Mouse (Mus musculus) testis, adult 2 months (tissue): ENCODE measurements at regions not wholly inside any gene's neighbourhood (a gene's known extent, or its start where the extent isn't known, plus 50 kb on each side); places are given as distances from the start of the nearest gene placed in this dataset.
A peak's percentile ranks its signal among the peaks of the same experiment; 100 is the strongest.

Experiments
- H3K27ac ChIP-seq: fragments of 200-500 bp; 2 replicates; pipeline ENCODE4 v1.5.1; 2012; ENCODE audit warnings: low read depth, low read length; ENCODE audit not compliant: control insufficient read depth, insufficient read depth
- H3K27me3 ChIP-seq: fragments of 200-500 bp; 2 replicates; pipeline ENCODE4 v1.6.1; 2012; ENCODE audit warnings: mild to moderate bottlenecking, low read length, moderate library complexity; ENCODE audit not compliant: control insufficient read depth, insufficient read depth
- H3K36me3 ChIP-seq: fragments of 200-500 bp; 2 replicates; pipeline ENCODE4 v1.6.1; 2012; ENCODE audit warnings: mild to moderate bottlenecking, low read length; ENCODE audit not compliant: control insufficient read depth, insufficient read depth
- H3K4me1 ChIP-seq: fragments of 200-500 bp; 2 replicates; pipeline ENCODE4 v1.6.1; 2012; ENCODE audit warnings: low read length; ENCODE audit not compliant: control insufficient read depth, insufficient read depth
- H3K4me3 ChIP-seq: fragments of 200-500 bp; 2 replicates; pipeline ENCODE4 v1.5.1; 2012; ENCODE audit warnings: low read depth, mild to moderate bottlenecking, low read length, moderate library complexity, mixed read lengths; ENCODE audit not compliant: control insufficient read depth
- CTCF ChIP-seq: fragments of 200-500 bp; IDR thresholded peaks from 2 replicates; pipeline ENCODE4 v1.5.1; 2012; ENCODE audit warnings: low read depth, mild to moderate bottlenecking, inconsistent platforms, low read length, moderate library complexity; ENCODE audit not compliant: control insufficient read depth, insufficient read depth, insufficient replicate concordance
- POLR2A ChIP-seq: fragments of 200-500 bp; IDR thresholded peaks from 2 replicates; pipeline ENCODE4 v1.6.1; 2012; ENCODE audit warnings: low read depth, mild to moderate bottlenecking, inconsistent platforms, low read length, moderate library complexity; ENCODE audit not compliant: control insufficient read depth

DNA sequence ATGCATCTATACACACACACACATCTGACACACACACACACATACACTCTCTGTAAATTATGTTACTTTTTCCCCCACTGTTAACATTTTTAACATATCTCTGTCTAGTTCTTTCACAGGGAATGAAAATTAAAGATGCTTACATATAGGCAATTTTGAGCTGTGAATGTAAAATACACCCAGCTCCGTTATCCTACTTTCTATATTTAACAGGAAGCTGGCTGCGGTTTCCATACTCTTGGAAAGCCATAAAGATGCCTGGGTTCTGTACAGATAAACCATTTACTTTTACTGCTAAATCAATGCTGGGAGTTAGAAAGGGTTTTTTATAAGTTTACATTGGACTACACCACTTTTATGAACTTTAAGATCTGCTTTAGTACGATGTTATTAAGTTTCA is 511.7 kb downstream of the Plekhb2 start:
- no peak overlapping the region for H3K4me3 ChIP-seq
- H3K27ac ChIP-seq: no peak overlapping the region
- no peaks in the 10 kb centered on the region for H3K27me3 ChIP-seq
- no peak for TF ChIP-seq CTCF
- TF ChIP-seq POLR2A: no peak
- H3K36me3 ChIP-seq: no peaks in the 10 kb centered on the region
- H3K4me1 ChIP-seq: no peaks in the 10 kb centered on the region

DNA sequence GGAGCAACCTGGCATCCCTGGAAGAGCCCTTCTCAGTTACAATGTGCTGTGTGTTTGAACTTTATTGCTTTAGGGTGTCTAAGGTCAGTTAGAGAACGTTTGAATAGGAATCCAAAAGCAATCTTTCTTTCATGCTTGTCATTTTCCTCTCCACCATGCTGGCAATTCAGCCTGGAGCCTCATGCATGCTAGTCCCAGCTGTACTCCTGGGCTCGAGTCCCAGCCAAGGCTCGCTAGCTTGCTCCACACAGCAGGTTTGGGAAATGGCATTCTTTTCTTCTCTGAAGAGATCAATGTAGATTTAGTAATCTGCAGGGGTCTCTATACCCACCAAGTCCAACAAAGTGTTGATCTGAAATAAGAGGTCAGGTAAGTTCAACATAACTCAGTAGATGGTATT is 513.1 kb downstream of the Plekhb2 start:
- no peak for TF ChIP-seq CTCF
- TF ChIP-seq POLR2A: no peak
- H3K27me3 ChIP-seq: no peaks in the 10 kb centered on the region

DNA sequence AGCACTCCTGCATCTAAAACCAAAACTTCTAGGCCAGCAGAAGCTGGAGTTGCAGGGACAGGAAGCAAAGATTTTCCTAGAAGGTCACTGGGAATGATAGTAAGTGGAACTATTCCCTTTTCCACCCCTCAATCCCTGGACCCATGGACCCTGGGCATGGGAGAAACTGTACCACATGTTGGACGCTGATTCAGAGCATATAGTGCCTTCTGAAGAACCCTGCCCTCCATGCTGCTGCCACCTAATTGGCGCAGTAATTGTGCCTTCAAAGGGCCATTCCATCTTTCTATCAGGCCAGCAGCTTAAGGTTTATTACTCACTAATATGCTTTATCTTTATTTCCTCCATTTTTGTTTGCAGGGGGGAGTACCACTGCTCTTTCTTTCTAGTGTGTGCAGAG is 516.8 kb downstream of the Plekhb2 start:
- H3K27ac ChIP-seq: no peak overlapping the region
- no peaks in the 10 kb centered on the region for H3K4me1 ChIP-seq
- TF ChIP-seq POLR2A: no peak
- no peak for TF ChIP-seq CTCF
- no peaks in the 10 kb centered on the region for H3K27me3 ChIP-seq
- no peaks in the 10 kb centered on the region for H3K36me3 ChIP-seq
- no peak overlapping the region for H3K4me3 ChIP-seq

More for the DNA sequence above, 513.1 kb downstream of the Plekhb2 start:
- Histone ChIP-seq H3K36me3 (no peaks in the 10 kb centered on the region), H3K4me1 (no peaks in the 10 kb centered on the region), H3K4me3 (no peak overlapping the region), H3K27ac (no peak overlapping the region)

DNA sequence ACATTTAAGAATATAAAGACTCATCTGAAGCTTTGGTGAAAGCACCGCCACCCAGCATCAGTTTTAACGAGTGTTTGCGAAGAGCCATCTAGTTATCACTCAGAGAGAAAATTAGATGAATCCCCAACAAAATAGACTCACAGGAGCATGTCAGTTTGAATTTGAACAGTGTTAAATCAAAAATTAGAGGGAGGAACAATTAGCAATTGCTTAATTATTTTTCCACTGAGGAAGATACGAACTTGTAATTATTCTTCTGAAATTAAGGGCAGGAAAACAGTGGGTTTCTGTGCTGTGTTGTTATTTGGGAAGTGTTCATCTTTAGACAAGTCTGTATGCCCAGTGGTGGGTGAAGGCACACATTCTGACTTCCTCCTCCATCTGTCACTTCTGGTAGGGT is 523.0 kb downstream of the Plekhb2 start:
- H3K36me3 ChIP-seq: no peaks in the 10 kb centered on the region
- no peaks in the 10 kb centered on the region for H3K4me1 ChIP-seq
- H3K27me3 ChIP-seq: no peaks in the 10 kb centered on the region
- H3K27ac ChIP-seq: no peak overlapping the region
- no peak overlapping the region for H3K4me3 ChIP-seq
- no peak for TF ChIP-seq POLR2A
- no peak for TF ChIP-seq CTCF

DNA sequence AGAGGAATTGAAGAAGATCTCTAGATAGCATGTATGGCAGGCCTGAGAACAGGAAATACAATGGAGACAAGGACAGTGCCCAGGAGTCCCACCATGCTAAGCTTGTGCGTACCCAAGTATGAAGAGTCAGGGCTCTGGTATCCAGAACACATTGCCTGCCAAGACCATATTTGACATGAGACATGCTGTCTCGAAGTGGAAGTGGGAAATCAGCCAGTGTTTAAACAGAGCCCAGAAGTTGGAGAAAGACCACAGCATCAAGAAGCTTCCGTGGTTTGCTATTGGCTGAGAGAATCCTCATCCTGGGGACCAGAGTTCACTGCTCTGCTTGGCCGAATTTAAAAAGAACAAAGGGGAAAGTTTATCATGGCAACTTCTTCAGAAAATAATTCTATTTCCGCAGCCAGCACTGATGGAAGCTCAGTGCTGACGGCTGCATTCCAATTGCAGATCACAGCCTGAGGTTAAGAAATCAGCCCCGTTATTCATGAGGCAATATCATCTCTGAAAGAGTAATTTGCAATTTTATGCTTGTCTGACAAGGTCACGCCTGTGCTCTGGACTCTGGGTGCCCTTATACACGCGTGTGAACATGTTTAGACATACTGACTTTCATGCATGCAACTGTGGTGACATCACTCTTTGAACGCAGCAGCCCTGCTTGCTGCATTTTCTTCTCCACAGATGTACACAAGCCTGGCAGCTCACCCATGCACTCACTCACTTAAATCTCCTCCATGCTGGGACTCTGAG is 531.0 kb downstream of the Plekhb2 start:
- no peak for TF ChIP-seq POLR2A
- TF ChIP-seq CTCF: no peak
- no peaks in the 10 kb centered on the region for H3K36me3 ChIP-seq
- H3K4me1 ChIP-seq: peaks cover 4% of the 10 kb centered on the region
- H3K27me3 ChIP-seq: no peaks in the 10 kb centered on the region
- H3K4me3 ChIP-seq: no peak overlapping the region
- H3K27ac ChIP-seq: no peak overlapping the region

DNA sequence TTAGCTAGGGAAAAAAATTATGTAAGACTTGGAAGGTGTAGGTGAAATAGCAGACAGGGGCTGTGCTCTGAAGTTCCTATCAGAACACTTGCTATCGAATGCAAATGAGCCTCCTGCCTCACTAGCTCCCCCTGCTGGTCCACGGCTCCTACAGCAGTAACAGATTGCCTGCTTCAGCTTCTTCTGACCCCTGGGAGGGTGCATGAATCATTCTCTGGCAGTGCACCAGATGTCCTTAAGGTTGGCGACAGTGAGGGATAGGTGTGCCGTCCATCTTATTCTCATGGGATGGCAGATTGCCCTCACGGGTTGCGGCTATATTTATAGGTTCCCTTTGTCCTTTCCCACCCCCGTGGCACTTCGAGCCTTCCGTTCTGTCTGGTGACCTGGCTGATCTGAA is 535.7 kb downstream of the Plekhb2 start:
- no peak overlapping the region for H3K27ac ChIP-seq
- H3K4me1 ChIP-seq: peaks cover 4% of the 10 kb centered on the region
- no peaks in the 10 kb centered on the region for H3K36me3 ChIP-seq
- TF ChIP-seq CTCF (peak; percentile 99), POLR2A (no peak)
- H3K4me3 ChIP-seq: peak overlapping the region; percentile 53
- H3K27me3 ChIP-seq: no peaks in the 10 kb centered on the region

DNA sequence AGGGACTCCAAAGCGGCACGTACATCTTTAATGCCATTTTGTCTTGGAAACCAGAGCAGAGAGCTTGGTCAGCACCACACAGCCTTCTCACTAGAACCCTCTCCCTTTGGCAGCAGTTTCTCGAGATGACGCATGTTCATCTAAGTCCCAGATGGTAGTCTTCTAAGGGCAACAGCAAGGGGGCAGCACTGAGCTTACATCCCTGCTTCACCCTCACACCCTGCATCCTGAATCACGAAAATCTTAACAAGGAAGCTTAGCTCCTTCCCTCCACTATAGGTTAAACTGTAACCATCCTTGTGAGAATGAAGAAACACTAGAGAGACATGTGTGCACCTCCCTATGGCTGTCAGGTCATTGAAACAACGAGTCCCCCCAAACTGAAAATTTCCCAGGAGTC is 538.4 kb downstream of the Plekhb2 start:
- Histone ChIP-seq H3K36me3 (no peaks in the 10 kb centered on the region), H3K4me3 (no peak overlapping the region), H3K4me1 (peaks cover 4% of the 10 kb centered on the region), H3K27ac (no peak overlapping the region), H3K27me3 (no peaks in the 10 kb centered on the region)
- no peak for TF ChIP-seq POLR2A
- peak; percentile 70; the same call in 1 of the 2 replicates for TF ChIP-seq CTCF

DNA sequence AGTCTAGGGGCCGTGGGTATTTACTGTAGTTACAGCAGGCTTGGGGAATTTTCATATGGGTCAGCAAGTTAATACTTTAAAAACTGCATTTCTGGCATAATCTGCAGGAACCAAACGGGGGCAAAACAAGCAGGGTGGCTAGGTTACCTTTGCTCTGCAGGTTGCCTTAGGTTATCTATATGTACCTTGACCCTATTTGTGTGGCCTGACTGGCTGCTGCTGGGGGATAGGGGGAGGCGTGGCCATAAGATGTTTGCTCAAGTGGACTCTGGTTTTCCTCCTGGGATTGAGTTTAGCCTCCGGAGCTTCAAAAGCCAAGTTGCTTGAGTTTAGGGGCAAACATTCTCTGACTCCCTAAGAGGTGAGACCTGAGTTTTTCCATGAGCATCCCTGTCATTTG is 540.6 kb downstream of the Plekhb2 start:
- Histone ChIP-seq H3K4me3 (no peak overlapping the region), H3K36me3 (no peaks in the 10 kb centered on the region), H3K4me1 (peaks cover 4% of the 10 kb centered on the region), H3K27me3 (no peaks in the 10 kb centered on the region), H3K27ac (no peak overlapping the region)
- no peak for TF ChIP-seq POLR2A
- TF ChIP-seq CTCF: no peak
